Mouse (Mus musculus): ENCODE measurements at regions not wholly inside any gene's neighbourhood (a gene's known extent, or its start where the extent isn't known, plus 50 kb on each side); places are given as distances from the start of the nearest gene placed in this dataset.
"Not testable (repeated sequence)": the region's sequence is repeated elsewhere in the genome, so short reads cannot be mapped to it uniquely, and the experiment has no call there.

DNA sequence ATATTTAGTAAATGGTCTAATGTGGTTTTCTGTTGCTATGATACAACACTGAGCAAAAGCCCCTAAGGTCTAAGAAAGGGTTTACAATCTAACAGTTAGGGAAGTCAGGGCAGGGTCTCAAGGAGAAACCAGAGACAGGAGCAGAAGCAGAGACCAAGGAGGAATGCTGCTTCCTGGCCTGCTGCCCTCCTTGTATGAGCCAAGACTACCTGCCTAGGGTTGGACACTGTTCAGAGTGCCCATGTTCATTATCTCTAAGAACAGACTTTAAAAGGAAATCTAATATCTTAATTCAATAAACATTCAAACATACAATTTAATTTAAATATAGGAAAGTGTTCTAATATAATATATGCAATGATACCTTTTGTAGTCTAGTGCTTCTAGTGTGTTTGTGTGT lies 63.0 kb upstream of the Tmem106b start:
- H3K36me3 ChIP-seq = no peaks in the 10 kb centered on the region
- no peak overlapping the region for H3K4me2 ChIP-seq (replicated peaks)
- no peak overlapping the region for H3K4me3 ChIP-seq (replicated peaks)
- H3K9me3 ChIP-seq = no peaks in the 10 kb centered on the region
- no peak overlapping the region for H3K9ac ChIP-seq
- no peaks in the 10 kb centered on the region for H3K27me3 ChIP-seq (replicated peaks)
- ATAC-seq = no peak
- H3K4me1 ChIP-seq (replicated peaks) = no peaks in the 10 kb centered on the region
- no peak overlapping the region for H3K27ac ChIP-seq

DNA sequence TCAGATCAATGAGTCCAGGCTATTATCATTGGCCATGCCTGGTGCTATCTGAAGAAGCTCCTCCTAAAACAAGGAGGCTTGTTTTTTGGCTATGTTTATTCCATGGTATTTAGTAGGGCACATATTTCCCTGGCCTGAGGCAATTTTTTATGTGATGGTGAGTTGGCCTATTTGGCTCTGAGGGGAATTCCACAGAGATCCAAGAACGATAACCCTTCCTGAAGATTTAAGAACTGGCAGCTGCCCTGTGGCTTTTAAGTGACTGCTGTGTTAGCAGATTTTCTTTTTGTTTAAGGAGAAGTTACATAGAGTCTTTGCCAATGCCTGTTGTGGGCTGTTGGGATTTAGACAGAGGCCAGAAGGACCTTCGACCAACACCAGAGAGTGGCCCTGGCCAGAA lies 74.9 kb upstream of the Tmem106b start:
- no peak for ATAC-seq
- 73% methylated on average over 2 of the region's 2 CpGs for WGBS
- Histone ChIP-seq H3K36me3 (no peaks in the 10 kb centered on the region), H3K4me1 (replicated peaks) (no peaks in the 10 kb centered on the region), H3K27ac (no peak overlapping the region), H3K9me3 (no peaks in the 10 kb centered on the region), H3K27me3 (replicated peaks) (no peaks in the 10 kb centered on the region), H3K4me2 (replicated peaks) (no peak overlapping the region), H3K4me3 (replicated peaks) (no peak overlapping the region), H3K9ac (no peak overlapping the region)

GRCm38 (mm10) chr6:12993772-12994171 lies 75.8 kb upstream of the Tmem106b start:
- Histone ChIP-seq H3K9me3 (no peaks in the 10 kb centered on the region), H3K4me1 (replicated peaks) (no peaks in the 10 kb centered on the region), H3K27ac (no peak overlapping the region), H3K9ac (no peak overlapping the region), H3K27me3 (replicated peaks) (no peaks in the 10 kb centered on the region), H3K4me2 (replicated peaks) (no peak overlapping the region), H3K36me3 (no peaks in the 10 kb centered on the region), H3K4me3 (replicated peaks) (no peak overlapping the region)
- 76% methylated on average over 2 of the region's 2 CpGs for WGBS
- ATAC-seq = no peak

DNA sequence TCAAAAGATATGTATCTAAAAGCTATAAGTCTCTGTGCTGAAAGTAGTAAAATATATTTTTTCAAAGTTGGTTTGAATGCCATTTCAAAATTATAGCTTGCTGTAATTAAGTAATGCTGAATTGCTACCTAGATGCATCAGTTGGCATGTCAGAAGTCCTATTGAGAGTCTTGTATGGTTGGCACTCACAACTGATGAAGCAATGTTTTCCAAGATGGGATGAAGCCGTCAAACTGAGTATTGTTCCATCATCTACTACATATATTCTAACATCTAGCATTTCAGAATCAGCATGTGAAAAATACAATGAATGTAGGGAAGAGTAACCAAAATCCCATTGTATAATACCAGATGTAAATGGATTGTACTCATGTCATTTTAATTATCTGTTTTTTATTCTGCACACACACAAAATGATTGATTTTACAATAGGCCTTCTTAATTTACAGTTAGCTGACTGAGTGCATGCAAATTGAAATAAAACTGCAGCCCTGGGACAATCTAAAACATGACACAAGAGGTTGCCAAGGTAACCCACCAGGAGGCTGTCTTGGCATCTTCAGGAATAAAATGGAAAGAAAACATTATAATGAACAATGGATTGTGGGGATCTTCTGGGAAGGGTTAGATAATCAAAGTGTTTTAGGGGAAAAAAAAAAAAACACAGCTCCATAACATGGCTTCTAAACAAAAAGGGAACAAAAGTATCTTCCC lies 92.2 kb upstream of the Tmem106b start:
- Histone ChIP-seq H3K9ac (no peak overlapping the region), H3K4me1 (replicated peaks) (no peaks in the 10 kb centered on the region), H3K36me3 (no peaks in the 10 kb centered on the region), H3K27me3 (replicated peaks) (no peaks in the 10 kb centered on the region), H3K4me3 (replicated peaks) (no peak overlapping the region), H3K27ac (no peak overlapping the region), H3K4me2 (replicated peaks) (no peak overlapping the region), H3K9me3 (no peaks in the 10 kb centered on the region)
- 88% methylated on average over 1 of the region's 1 CpGs for WGBS
- ATAC-seq = no peak

GRCm38 (mm10) chr6:12971604-12972003 lies 98.0 kb upstream of the Tmem106b start:
- Histone ChIP-seq H3K27ac (no peak overlapping the region), H3K36me3 (no peaks in the 10 kb centered on the region), H3K9me3 (no peaks in the 10 kb centered on the region), H3K4me2 (replicated peaks) (no peak overlapping the region), H3K4me1 (replicated peaks) (no peaks in the 10 kb centered on the region), H3K9ac (no peak overlapping the region), H3K27me3 (replicated peaks) (no peaks in the 10 kb centered on the region), H3K4me3 (replicated peaks) (no peak overlapping the region)
- 62% methylated on average over 1 of the region's 1 CpGs for WGBS
- ATAC-seq = no peak

- Histone ChIP-seq H3K9me3 (no peaks in the 10 kb centered on the region), H3K27ac (no peak overlapping the region), H3K4me1 (replicated peaks) (no peaks in the 10 kb centered on the region), H3K36me3 (no peaks in the 10 kb centered on the region), H3K4me2 (replicated peaks) (no peak overlapping the region), H3K27me3 (replicated peaks) (no peaks in the 10 kb centered on the region), H3K4me3 (replicated peaks) (no peak overlapping the region), H3K9ac (no peak overlapping the region)
- ATAC-seq = no peak
- 75% methylated on average over 2 of the region's 2 CpGs for WGBS
Observed at GRCm38 (mm10) chr6:12967291-12967690, 102.3 kb upstream of the Tmem106b start.

GRCm38 (mm10) chr6:12957797-12958196 lies 111.8 kb upstream of the Tmem106b start:
- H3K27ac ChIP-seq = no peak overlapping the region
- H3K4me2 ChIP-seq (replicated peaks) = no peak overlapping the region
- no peak overlapping the region for H3K4me3 ChIP-seq (replicated peaks)
- no peak for ATAC-seq
- no peak overlapping the region for H3K9ac ChIP-seq
- no peaks in the 10 kb centered on the region for H3K9me3 ChIP-seq
- WGBS = 54% methylated on average over 6 of the region's 6 CpGs
- no peaks in the 10 kb centered on the region for H3K36me3 ChIP-seq
- H3K27me3 ChIP-seq (replicated peaks) = no peaks in the 10 kb centered on the region
- no peaks in the 10 kb centered on the region for H3K4me1 ChIP-seq (replicated peaks)

DNA sequence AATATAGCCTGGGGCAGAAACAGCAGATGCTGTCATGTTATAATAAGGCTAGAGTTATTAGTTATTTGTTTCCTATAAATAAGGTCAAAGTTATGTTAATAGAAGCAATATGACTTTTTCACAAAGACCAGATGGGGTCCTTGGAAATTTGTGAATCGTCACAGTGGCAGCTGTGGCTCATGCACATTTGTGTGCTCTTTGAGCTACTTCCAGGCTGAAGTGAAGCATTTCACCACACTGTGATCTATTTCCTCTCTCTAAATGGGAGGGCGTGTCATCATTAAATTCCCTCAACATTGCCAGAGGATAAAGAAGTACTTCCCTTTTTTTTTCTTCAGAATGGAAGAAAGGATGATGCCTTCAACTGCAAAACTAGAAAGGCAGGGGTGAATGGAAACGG lies 157.9 kb upstream of the Tmem106b start:
- 64% methylated on average over 3 of the region's 3 CpGs for WGBS
- no peak overlapping the region for H3K27ac ChIP-seq
- no peak for ATAC-seq
- no peaks in the 10 kb centered on the region for H3K9me3 ChIP-seq
- H3K27me3 ChIP-seq (replicated peaks) = no peaks in the 10 kb centered on the region
- no peaks in the 10 kb centered on the region for H3K36me3 ChIP-seq
- no peak overlapping the region for H3K4me3 ChIP-seq (replicated peaks)
- H3K9ac ChIP-seq = no peak overlapping the region
- H3K4me1 ChIP-seq (replicated peaks) = no peaks in the 10 kb centered on the region
- H3K4me2 ChIP-seq (replicated peaks) = no peak overlapping the region

DNA sequence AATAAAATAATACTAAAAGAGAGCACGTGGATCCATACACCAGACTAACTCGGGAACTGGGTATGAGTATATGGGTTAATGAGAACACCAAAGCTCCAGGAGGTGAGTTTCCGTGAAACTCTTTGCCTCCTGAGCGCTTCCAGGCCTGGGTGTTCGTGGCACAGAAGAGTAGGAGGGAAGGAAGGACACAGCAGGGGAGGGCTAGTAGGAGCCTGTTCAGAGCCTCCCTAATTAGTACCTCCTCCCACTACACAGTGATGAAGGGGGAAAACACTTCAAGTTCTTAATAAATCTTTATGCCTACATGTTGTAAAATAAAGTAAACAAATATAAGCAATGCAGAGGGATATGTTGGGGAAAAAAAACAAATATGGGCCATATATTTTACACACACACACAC lies 143.7 kb upstream of the Thsd7a start:
- no peak overlapping the region for H3K27ac ChIP-seq
- no peak overlapping the region for H3K9ac ChIP-seq
- H3K27me3 ChIP-seq (replicated peaks) = no peaks in the 10 kb centered on the region
- H3K4me2 ChIP-seq (replicated peaks) = no peak overlapping the region
- no peaks in the 10 kb centered on the region for H3K4me1 ChIP-seq (replicated peaks)
- no peak overlapping the region for H3K4me3 ChIP-seq (replicated peaks)
- no peaks in the 10 kb centered on the region for H3K36me3 ChIP-seq
- no peaks in the 10 kb centered on the region for H3K9me3 ChIP-seq
- no peak for ATAC-seq
- 69% methylated on average over 5 of the region's 5 CpGs for WGBS

DNA sequence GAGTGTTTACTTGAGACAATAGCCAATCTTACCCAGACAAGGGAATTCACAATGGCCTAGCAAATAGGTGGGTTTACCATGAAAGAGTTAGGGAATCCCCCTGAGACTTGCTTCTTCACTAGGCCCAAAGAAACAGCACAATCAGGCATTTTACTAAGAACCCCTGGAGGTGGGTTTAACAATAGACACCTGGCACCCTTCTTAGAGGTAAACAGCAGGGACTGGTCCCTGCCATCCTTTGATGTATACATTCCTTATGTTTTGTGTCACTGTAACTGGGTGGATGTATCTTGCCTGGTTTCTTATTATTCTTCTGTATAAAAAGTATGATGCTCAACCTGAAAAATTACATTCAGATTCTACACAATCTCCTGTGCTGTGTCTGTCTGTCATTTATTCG lies 127.7 kb upstream of the Thsd7a start:
- ATAC-seq; H3K9me3 ChIP-seq; H3K9ac ChIP-seq; H3K4me2 ChIP-seq (replicated peaks); H3K4me1 ChIP-seq (replicated peaks); H3K4me3 ChIP-seq (replicated peaks); H3K36me3 ChIP-seq; H3K27me3 ChIP-seq (replicated peaks); H3K27ac ChIP-seq: not testable (repeated sequence)
- 70% methylated on average over 1 of the region's 1 CpGs for WGBS

GRCm38 (mm10) chr6:12876366-12876765 lies 127.2 kb upstream of the Thsd7a start:
- Histone ChIP-seq H3K27me3 (replicated peaks) (no peaks in the 10 kb centered on the region), H3K4me3 (replicated peaks) (no peak overlapping the region), H3K36me3 (no peaks in the 10 kb centered on the region), H3K27ac (no peak overlapping the region), H3K4me1 (replicated peaks) (no peaks in the 10 kb centered on the region), H3K9me3 (no peaks in the 10 kb centered on the region), H3K9ac (no peak overlapping the region), H3K4me2 (replicated peaks) (no peak overlapping the region)
- WGBS = 60% methylated on average over 4 of the region's 4 CpGs
- ATAC-seq = no peak

- H3K4me2 ChIP-seq (replicated peaks) = no peak overlapping the region
- H3K9me3 ChIP-seq = no peaks in the 10 kb centered on the region
- H3K36me3 ChIP-seq = no peaks in the 10 kb centered on the region
- H3K27ac ChIP-seq = no peak overlapping the region
- no peaks in the 10 kb centered on the region for H3K27me3 ChIP-seq (replicated peaks)
- ATAC-seq = no peak
- no peak overlapping the region for H3K4me3 ChIP-seq (replicated peaks)
- 64% methylated on average over 4 of the region's 4 CpGs for WGBS
- H3K9ac ChIP-seq = no peak overlapping the region
- H3K4me1 ChIP-seq (replicated peaks) = no peaks in the 10 kb centered on the region
Observed at GRCm38 (mm10) chr6:12868251-12868650, 119.0 kb upstream of the Thsd7a start.

DNA sequence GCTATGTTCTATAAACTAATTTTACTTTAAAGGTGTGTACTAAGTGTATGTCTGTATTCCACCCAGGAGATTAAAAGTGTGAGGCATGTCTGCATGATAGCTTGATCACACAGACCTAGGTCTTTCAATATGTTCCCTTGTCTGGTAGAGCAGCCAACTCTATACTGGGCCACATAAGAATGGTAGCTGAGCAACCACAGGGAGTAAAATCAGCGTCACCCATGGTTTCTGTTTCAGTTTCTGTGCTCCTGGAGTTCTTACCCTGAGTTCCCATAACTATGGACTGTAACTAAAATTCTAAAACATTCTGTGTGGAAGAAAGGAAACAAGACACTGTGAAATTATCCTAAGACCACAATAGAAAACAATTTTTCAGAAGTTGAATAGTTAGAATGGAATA lies 102.8 kb upstream of the Thsd7a start:
- H3K4me1 ChIP-seq (replicated peaks) = no peaks in the 10 kb centered on the region
- no peak overlapping the region for H3K27ac ChIP-seq
- no peaks in the 10 kb centered on the region for H3K36me3 ChIP-seq
- H3K27me3 ChIP-seq (replicated peaks) = no peaks in the 10 kb centered on the region
- WGBS = 84% methylated on average over 1 of the region's 1 CpGs
- no peak overlapping the region for H3K9ac ChIP-seq
- H3K4me2 ChIP-seq (replicated peaks) = no peak overlapping the region
- no peak for ATAC-seq
- no peaks in the 10 kb centered on the region for H3K9me3 ChIP-seq
- H3K4me3 ChIP-seq (replicated peaks) = no peak overlapping the region
